Mouse (Mus musculus): ENCODE measurements at regions not wholly inside any gene's neighbourhood (a gene's known extent, or its start where the extent isn't known, plus 50 kb on each side); places are given as distances from the start of the nearest gene placed in this dataset.

GRCm38 (mm10) chr8:78013101-78013500, 200.0 kb upstream of the Ttc29 start:
- TF ChIP-seq CTCF (IDR thresholded peaks at IDR 0.05; ENCODE audit: insufficient read depth, low read length): no peak
- no peak for TF ChIP-seq POLR2A (IDR thresholded peaks at IDR 0.05; ENCODE audit: borderline replicate concordance, extremely low read depth, low read depth, low read length)

Data from lung, adult 2 months (tissue).